Mouse (Mus musculus): ENCODE data around the gene 5730596B20Rik. TPM values are rescaled to one million over a fixed set of nuclear protein-coding genes. Genes with fewer than 3 reads are reported as not detected.

5730596B20Rik gene
- polyA plus RNA-seq, 1 experiment from 2014 or later, result 1.3 TPM

- peak overlapping the region; percentile 73 for H3K27ac ChIP-seq
- H3K4me3 ChIP-seq (replicated peaks; ENCODE audit: low read depth, low read length), result 0 out of 2 replicates have a peak overlapping the region, but pooled peaks have one; percentile 8
- no peak for TF ChIP-seq CTCF (IDR thresholded peaks at IDR 0.05; ENCODE audit: low read depth)
- DNase-seq (ENCODE audit: low spot score) (peak; percentile 76), ATAC-seq (replicated peaks; ENCODE audit: low FRiP score, low read depth) (no peak)
- H3K27me3 ChIP-seq (ENCODE audit: insufficient read depth, low read length), result no peaks in the 10 kb centered on the region
- peak overlapping the region; percentile 41 for H3K4me2 ChIP-seq (ENCODE audit: low read length)
- H3K9ac ChIP-seq (ENCODE audit: low read depth, low read length), result peak overlapping the region; percentile 52
- H3K9me3 ChIP-seq (replicated peaks; ENCODE audit: low read length), result no peaks in the 10 kb centered on the region
- no peaks in the 10 kb centered on the region for H3K36me3 ChIP-seq (ENCODE audit: insufficient read depth, low read length)
- peaks cover 61% of the 10 kb centered on the region for H3K4me1 ChIP-seq (replicated peaks; ENCODE audit: insufficient read depth, low read length)
- WGBS, result 21% methylated on average over 42 of the region's 42 CpGs
Observed at GRCm38 (mm10) chr6:52168191-52169055, 8.9 kb upstream of the 5730596B20Rik start.

- peak overlapping the region; percentile 36 for H3K4me2 ChIP-seq (ENCODE audit: low read length)
- no peaks in the 10 kb centered on the region for H3K9me3 ChIP-seq (replicated peaks; ENCODE audit: low read length)
- H3K27me3 ChIP-seq (ENCODE audit: insufficient read depth, low read length), result no peaks in the 10 kb centered on the region
- no peaks in the 10 kb centered on the region for H3K36me3 ChIP-seq (ENCODE audit: insufficient read depth, low read length)
- 35% methylated on average over 16 of the region's 16 CpGs for WGBS
- no peak overlapping the region for H3K4me3 ChIP-seq (replicated peaks; ENCODE audit: low read depth, low read length)
- H3K4me1 ChIP-seq (replicated peaks; ENCODE audit: insufficient read depth, low read length), result peaks cover 51% of the 10 kb centered on the region
- peak overlapping the region; percentile 85 for H3K27ac ChIP-seq
- TF ChIP-seq CTCF (IDR thresholded peaks at IDR 0.05; ENCODE audit: low read depth), result no peak
- DNase-seq (ENCODE audit: low spot score) (peak; percentile 66), ATAC-seq (replicated peaks; ENCODE audit: low FRiP score, low read depth) (no peak)
- no peak overlapping the region; the same call in 1 of the 2 replicates for H3K9ac ChIP-seq (ENCODE audit: low read depth, low read length)
Observed at GRCm38 (mm10) chr6:52169499-52170165, 7.7 kb upstream of the 5730596B20Rik start.

- H3K36me3 ChIP-seq (ENCODE audit: insufficient read depth, low read length), result no peaks in the 10 kb centered on the region
- no peaks in the 10 kb centered on the region for H3K27me3 ChIP-seq (ENCODE audit: insufficient read depth, low read length)
- peak overlapping the region; percentile 5; the same call in 1 of the 2 replicates for H3K9ac ChIP-seq (ENCODE audit: low read depth, low read length)
- TF ChIP-seq CTCF (IDR thresholded peaks at IDR 0.05; ENCODE audit: low read depth), result no peak
- no peaks in the 10 kb centered on the region for H3K9me3 ChIP-seq (replicated peaks; ENCODE audit: low read length)
- peak overlapping the region; percentile 85 for H3K27ac ChIP-seq
- H3K4me3 ChIP-seq (replicated peaks; ENCODE audit: low read depth, low read length), result no peak overlapping the region
- ATAC-seq (replicated peaks; ENCODE audit: low FRiP score, low read depth), result no peak
- H3K4me1 ChIP-seq (replicated peaks; ENCODE audit: insufficient read depth, low read length), result peaks cover 49% of the 10 kb centered on the region
- WGBS, result 18% methylated on average over 40 of the region's 40 CpGs
- peak overlapping the region; percentile 36 for H3K4me2 ChIP-seq (ENCODE audit: low read length)
- no peak for DNase-seq (ENCODE audit: low spot score)
Observed at GRCm38 (mm10) chr6:52170166-52170897, 7.0 kb upstream of the 5730596B20Rik start.

DNA sequence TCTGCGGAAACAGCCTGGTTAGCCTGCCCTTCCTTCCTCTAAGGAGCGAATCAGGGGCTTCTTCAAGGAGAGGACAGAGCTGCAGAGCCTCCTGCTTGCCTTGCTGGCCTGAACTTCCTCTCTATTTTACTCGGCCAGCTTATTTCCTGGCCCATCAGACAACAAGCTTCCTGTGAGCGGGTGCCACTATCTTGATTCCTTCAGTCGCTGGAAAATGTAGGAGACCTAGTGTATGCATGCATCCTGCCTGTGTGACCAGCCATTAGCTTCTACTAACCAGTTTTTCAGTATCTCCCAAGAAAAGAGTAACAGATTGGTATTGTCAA, 6.4 kb upstream of the 5730596B20Rik start:
- 41% methylated on average over 5 of the region's 5 CpGs for WGBS
- peaks cover 43% of the 10 kb centered on the region for H3K4me1 ChIP-seq (replicated peaks; ENCODE audit: insufficient read depth, low read length)

DNA sequence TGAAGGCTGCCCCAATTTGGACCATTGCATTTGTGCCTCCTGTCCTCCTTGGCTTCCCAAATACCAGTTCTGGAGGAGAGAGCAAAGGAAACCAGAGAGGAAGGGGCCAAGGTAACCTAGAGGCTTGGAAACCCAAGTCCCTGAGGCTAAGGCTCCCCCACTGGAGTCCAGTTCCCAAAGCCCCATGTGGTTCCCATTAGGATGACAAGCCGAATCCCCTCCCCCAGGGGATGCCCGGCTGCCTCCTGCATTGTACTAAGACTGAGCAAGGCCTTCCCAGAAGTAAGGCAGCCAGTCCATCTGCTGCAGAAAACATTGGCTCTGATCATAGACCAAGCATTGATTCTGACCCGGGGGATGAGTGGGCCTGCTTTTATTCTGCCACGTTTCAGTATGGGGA, 6.0 kb upstream of the 5730596B20Rik start:
- no peaks in the 10 kb centered on the region for H3K27me3 ChIP-seq (ENCODE audit: insufficient read depth, low read length)
- no peaks in the 10 kb centered on the region for H3K36me3 ChIP-seq (ENCODE audit: insufficient read depth, low read length)
- WGBS, result 19% methylated on average over 4 of the region's 4 CpGs
- 0 out of 2 replicates have a peak overlapping the region, but pooled peaks have one; percentile 36 for H3K4me2 ChIP-seq (ENCODE audit: low read length)
- peak overlapping the region; percentile 85 for H3K27ac ChIP-seq
- peaks cover 44% of the 10 kb centered on the region for H3K4me1 ChIP-seq (replicated peaks; ENCODE audit: insufficient read depth, low read length)
- no peak for ATAC-seq (replicated peaks; ENCODE audit: low FRiP score, low read depth)
- no peak overlapping the region for H3K4me3 ChIP-seq (replicated peaks; ENCODE audit: low read depth, low read length)
- H3K9me3 ChIP-seq (replicated peaks; ENCODE audit: low read length), result no peaks in the 10 kb centered on the region
- no peak for TF ChIP-seq CTCF (IDR thresholded peaks at IDR 0.05; ENCODE audit: low read depth)
- peak; percentile 73 for DNase-seq (ENCODE audit: low spot score)
- no peak overlapping the region for H3K9ac ChIP-seq (ENCODE audit: low read depth, low read length)

More for the DNA sequence above, 6.4 kb upstream of the 5730596B20Rik start:
- H3K4me3 ChIP-seq (replicated peaks; ENCODE audit: low read depth, low read length), result no peak overlapping the region
- H3K9me3 ChIP-seq (replicated peaks; ENCODE audit: low read length), result no peaks in the 10 kb centered on the region
- H3K36me3 ChIP-seq (ENCODE audit: insufficient read depth, low read length), result no peaks in the 10 kb centered on the region
- peak overlapping the region; percentile 36; the same call in 1 of the 2 replicates for H3K4me2 ChIP-seq (ENCODE audit: low read length)
- TF ChIP-seq CTCF (IDR thresholded peaks at IDR 0.05; ENCODE audit: low read depth), result no peak
- H3K9ac ChIP-seq (ENCODE audit: low read depth, low read length), result 0 out of 2 replicates have a peak overlapping the region, but pooled peaks have one; percentile 5
- ATAC-seq (replicated peaks; ENCODE audit: low FRiP score, low read depth) (no peak), DNase-seq (ENCODE audit: low spot score) (peak; percentile 75)
- H3K27me3 ChIP-seq (ENCODE audit: insufficient read depth, low read length), result no peaks in the 10 kb centered on the region
- peak overlapping the region; percentile 85 for H3K27ac ChIP-seq

- H3K27ac ChIP-seq, result peak overlapping the region; percentile 85
- TF ChIP-seq CTCF (IDR thresholded peaks at IDR 0.05; ENCODE audit: low read depth), result no peak
- DNase-seq (ENCODE audit: low spot score) (no peak), ATAC-seq (replicated peaks; ENCODE audit: low FRiP score, low read depth) (no peak)
- no peaks in the 10 kb centered on the region for H3K9me3 ChIP-seq (replicated peaks; ENCODE audit: low read length)
- no peaks in the 10 kb centered on the region for H3K36me3 ChIP-seq (ENCODE audit: insufficient read depth, low read length)
- H3K4me3 ChIP-seq (replicated peaks; ENCODE audit: low read depth, low read length), result peak overlapping the region; percentile 21; the same call in 1 of the 2 replicates
- WGBS, result 22% methylated on average over 7 of the region's 7 CpGs
- H3K4me1 ChIP-seq (replicated peaks; ENCODE audit: insufficient read depth, low read length), result peaks cover 40% of the 10 kb centered on the region
- H3K9ac ChIP-seq (ENCODE audit: low read depth, low read length), result peak overlapping the region; percentile 43; the same call in 1 of the 2 replicates
- peak overlapping the region; percentile 67 for H3K4me2 ChIP-seq (ENCODE audit: low read length)
- H3K27me3 ChIP-seq (ENCODE audit: insufficient read depth, low read length), result no peaks in the 10 kb centered on the region
Observed at GRCm38 (mm10) chr6:52171938-52172337, 5.4 kb upstream of the 5730596B20Rik start.

Measured in kidney, postnatal 0 days (tissue).